Mouse (Mus musculus): ENCODE data around the gene Prom1.

GRCm38 (mm10) chr5:44080276-44081054, 21.4 kb downstream of the Prom1 start:
- TF ChIP-seq CTCF (IDR thresholded peaks at IDR 0.05; ENCODE audit: low read depth) (no peak), EP300 (optimal IDR thresholded peaks at IDR 0.05) (no peak)

Measured in stomach, postnatal 0 days (tissue).